Mouse (Mus musculus) lung, postnatal 36 days (tissue): Measurements from ENCODE around the gene Adgrf5.
"Not testable (repeated sequence)": the region's sequence is repeated elsewhere in the genome, so short reads cannot be mapped to it uniquely, and the experiment has no call there.

Source experiments
- DNase-seq: peaks from one replicate; pipeline ENCODE4 v3.0.0; 2022; ENCODE audit warnings: mixed read lengths

Gene Adgrf5

DNA sequence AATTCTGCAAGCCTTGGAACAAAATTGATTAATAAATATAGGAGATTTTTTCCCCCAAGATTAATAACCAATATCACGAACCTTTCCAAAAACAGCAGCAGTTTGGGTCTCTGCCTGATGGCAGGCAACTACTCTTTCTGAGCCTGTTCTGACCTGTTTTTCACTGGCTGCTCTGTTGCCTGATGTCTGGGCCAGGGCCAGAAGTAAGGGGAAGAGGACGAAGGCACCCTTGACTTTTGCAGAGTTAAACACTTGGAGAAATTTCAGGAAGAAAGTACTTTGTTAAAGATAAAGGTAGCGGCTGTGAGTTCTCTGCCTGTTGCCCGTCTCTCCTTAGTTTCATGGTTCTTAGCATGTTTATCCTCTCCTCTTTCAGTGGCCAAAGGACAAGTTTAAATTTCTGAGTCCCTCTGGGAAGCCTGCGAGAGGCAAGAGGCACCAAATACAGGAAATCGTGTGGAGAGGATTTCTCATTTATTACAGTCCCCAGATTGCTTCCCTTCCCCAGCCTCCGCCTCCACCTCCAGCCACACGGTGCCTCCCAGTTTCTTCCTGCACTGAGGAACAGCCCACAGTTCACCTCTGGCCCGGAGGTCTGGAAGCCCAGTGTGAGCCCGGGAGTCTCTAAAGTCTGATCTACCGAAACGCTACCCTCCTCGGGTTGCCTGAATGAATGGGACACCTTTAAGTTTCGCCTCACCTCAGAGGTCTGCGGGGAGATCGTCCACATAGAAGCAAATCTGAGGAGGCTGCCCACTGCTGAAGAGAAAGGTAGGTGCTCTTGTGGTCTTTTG, at the start of gene Adgrf5:
TSS of gene Adgrf5 (plus strand) at position 626 of the 794 bp plus-strand sequence.
- peak; percentile 69 for DNase-seq

DNA sequence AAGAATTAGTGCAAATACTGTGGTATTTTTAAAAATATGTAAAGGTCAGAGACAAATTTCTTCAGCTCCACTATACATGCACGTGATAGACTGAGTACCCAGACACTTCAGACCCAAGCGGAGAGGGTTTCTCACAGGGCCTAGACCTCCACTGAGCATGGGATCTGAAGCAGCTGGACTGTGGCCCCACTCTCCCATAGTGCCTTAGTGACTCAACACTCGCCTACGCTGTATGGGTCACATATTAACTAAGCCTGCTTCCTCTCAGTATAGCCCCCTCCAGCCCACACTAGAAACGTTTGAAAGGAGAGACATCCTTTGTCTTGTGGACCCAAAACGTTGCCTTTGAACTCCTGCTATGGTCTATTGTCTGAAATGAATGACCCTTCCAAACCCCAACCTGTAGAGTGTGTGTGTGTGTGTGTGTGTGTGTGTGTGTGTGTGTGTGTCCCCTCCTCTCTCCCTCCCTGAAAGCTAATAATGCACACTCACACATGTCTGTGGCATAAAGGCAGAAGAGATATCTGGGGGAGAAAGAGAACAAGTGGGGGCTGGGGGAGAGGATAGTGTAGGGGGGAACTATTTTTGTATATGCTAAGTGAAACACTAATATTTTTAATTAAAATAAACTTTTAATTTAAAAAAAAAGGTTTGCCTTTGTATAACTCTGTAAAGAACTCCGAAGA, 34.1 kb upstream of the Adgrf5 start:
- no peak for DNase-seq

DNA sequence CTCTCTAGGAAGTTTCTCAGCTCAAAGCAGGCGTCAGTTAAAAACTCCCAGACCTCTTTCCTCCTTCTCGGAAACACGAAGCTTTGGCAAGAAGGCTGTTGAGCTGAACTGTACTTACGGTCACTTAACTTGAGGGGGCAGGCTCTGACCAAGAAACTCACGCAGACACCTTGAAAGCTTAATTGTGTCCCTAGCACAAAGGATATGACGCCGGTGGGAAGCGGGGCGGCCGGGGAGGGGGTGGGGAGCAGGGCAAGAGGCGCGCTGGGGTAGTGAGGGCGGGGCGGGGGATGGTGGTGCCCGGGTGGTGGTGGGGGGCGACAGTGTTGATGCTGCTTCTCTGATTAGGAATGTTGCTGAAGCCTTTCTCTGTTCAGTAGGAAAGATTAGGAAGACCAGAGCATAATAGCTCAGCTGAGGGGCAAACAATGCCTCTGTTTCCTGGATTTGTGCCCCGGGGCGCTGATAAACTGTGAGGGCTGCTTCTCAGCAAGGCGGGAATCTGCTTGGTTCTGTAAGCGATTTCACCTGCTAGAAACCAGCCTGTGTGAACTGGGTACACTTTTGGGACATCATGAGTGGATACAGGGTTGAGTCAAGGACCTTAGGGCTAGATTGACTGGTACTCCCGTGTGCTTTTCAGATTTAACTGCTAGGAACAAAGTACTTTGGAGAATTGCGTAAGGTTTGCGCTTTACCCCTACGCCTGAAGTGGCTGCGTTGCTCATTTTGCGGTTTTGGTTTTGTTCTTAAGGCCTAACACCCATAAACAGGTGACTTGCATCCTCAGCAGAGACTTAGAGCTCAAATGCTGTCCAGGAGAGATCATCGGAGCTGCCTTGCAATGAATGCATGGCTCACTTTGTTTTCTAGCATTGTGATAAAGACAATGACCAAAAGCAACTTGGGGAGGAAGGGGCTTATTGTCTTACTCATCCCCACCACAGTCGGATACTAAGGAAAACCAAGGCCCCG, 33.2 kb upstream of the Adgrf5 start:
- peak; percentile 84 for DNase-seq

DNA sequence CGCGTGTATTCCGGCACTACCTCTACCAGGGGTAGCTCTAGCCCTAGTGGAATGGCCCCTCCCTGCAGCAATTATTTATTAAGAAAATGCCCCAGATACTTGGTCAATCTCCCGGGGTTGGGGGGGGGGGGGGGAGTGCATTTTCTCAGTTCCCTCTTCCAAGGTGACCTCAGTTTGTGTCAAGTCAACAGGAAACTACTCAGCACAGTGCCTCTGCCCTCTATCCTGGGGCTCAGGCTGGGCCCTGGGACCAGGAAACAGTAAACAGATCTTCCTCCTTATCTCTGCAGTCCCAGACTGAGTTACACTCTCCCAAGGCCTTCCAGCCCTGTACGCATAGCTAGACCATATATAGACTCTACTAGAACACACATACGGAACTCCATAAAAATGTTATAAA, 32.4 kb upstream of the Adgrf5 start:
- no peak for DNase-seq

DNA sequence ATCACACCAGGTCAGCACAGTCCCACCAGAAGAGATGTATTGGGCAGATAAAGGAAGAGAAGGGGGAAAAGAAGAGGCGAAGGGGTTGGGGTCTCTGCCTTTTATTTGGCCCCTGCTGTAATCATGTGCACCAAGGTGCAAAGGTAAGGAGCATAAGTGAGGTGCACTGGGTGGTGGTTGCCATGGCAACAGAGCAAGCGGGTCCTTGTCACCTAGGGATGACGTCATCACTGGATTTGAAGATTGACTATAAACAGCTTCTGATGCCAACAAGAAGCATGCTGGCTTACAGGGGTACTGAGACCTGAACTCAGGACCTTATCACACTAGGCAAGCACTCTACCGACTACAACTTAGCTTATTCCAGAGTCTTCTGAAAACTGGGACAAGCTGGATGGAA, 31.0 kb upstream of the Adgrf5 start:
- no peak for DNase-seq

DNA sequence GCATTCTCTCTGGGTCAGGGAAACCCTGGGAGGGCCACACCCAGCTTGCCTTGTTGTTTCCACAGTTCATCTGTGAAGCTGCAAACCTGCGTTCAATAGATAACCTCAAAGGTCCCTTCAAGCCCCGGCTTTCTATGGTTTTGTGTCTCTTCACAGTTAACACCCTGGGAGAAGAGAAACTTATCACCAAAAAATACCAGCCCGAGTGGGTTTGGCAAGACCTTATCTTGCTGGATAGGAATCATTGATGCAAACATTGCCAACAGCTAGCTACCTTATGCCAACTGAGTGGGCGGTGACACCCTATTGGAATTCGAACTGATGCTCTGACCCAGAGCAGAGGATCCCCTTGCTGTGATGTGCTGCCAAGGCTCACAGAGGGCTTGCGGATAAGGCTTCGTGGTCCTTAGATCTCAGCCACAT, 30.5 kb upstream of the Adgrf5 start:
- peak; percentile 32 for DNase-seq

DNA sequence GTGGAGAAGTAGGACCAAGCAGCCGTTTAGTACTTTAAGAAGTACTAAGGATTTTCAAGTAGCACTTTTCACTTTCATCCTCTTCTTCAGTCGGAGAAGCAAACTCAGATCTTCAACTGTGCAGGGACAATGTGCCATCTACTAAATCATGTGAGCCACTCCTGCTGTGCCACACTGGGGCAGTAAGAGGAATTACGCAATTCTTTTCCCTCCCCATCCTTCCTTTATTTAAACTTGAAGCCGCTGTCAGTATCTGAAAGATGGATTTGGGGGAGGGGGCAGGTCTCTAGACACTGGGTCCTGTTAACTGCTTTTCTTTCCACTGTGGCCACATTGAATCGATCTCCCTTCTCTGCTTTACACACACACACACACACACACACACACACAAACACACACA, 27.6 kb upstream of the Adgrf5 start:
- peak; percentile 63 for DNase-seq

DNA sequence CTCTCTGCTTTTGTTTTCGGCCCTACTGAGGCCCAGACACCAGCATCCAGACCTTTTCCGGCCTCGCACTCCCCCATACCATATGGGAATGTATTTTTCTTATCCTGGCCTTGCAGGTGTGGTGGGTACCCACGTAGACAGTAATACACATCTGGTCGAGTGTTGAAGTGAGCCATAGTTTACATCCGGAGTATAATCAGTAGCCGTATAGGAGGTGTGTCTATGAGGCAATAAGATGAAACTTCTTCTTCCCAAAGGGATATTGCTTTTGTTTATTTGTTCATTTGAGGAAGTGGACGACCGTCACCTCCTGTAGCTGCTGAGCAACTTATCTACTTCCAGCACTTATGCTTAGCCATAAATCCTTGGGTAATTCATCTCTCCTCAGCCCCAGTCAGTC, 26.2 kb upstream of the Adgrf5 start:
- DNase-seq = no peak

DNA sequence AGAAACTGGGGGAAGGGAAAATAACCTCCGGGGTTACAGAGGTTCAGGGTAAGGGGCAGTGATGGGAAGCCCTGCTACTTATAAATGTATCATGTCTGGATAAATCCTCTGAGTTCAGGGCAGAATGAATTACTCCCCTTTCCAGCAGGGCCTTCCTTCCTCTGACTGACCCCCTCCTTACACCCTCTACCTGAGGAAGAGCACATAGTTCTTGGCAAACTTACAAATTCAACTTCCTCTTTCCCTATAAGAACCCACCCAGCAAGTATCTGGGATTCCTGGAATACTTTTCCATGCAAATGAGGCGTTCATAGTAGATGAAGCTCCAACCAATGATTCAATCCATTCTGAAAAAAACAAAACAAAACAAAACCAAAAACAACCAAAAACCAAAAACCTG, 22.6 kb upstream of the Adgrf5 start:
- no peak for DNase-seq

DNA sequence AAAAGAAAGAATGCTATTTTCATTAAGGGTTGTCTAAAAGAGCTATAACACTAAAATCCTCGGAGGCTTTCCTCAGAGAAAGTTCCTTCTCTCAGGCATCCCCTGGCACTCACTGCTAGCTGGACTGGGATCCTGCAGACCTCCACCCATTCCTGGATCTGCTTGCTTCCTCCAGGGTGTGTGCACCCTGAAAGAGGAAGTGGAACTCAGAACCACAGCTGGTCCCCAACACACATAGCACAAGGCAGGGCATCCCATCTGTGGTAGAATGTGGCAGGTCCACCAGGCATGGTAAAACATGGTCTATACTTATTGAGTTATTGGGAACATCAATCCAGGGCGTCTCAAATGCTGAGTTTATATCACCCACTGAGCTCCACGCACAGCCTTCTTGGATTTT, 22.0 kb upstream of the Adgrf5 start:
- peak; percentile 54 for DNase-seq

DNA sequence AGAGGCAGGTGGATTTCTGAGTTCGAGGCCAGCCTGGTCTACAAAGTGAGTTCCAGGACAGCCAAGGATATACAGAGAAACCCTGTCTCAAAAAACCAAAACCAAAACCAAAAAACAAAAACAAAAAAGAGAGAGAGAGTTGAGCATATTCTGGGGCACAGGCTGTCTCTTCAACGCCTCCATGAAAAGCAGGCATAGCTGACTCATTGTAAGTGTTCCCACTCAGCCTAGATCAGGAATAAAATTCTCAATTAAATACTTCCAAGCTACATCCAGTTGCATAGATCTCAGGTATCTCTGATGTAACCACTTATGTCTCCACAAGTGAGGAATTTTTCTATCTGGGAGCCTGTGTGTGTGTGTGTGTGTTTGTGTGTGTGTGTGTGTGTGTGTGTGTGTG, 13.8 kb upstream of the Adgrf5 start:
- DNase-seq = not testable (repeated sequence)

DNA sequence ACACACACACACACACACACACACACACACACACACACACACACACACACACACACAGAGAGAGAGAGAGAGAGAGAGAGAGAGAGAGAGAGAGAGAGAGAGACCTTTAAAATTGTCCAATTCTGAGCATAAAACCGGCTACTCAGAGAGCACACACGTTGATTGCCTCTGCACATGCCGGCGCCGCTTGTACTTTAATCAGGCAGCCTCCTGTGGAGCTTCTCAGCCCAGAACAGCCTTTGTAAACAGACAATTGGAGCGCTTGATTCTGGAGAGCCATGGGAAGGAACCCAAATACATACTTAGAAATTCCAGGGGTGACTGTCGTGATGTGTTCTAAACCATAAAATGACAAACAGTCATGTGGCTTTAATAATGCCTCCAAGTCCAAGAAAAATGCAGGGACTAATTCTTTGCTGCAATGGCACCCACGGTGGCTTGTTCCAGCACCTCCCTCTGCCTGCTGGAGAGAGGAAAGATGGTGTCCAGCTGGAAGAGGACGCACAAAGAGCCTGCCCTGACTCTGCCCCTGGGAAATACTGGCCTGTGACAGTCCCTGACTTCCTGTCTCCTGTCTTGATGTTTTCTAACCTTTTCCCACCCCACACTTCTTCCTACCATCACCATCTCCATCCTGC, 2.2 kb upstream of the Adgrf5 start:
- DNase-seq = no peak

DNA sequence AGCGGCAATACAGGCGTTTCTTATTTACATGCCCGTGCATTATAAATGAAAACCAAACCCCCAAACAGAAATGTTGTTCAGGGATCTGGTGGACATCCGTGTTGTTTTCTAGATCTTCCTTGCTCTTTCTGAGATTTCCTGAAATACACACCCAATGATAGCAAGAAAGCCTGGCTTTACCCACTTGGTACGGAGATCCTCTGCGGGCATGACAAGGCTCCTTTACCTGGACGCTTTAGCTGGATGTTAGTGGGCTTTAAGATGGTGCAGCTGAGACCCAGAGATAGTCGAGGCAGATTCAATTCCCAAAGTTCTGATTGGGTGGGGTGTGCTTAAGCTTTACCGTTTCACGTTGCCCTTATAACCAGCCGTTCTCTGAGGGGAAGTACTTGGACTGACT, 770 bp downstream of the Adgrf5 start:
- no peak for DNase-seq

DNA sequence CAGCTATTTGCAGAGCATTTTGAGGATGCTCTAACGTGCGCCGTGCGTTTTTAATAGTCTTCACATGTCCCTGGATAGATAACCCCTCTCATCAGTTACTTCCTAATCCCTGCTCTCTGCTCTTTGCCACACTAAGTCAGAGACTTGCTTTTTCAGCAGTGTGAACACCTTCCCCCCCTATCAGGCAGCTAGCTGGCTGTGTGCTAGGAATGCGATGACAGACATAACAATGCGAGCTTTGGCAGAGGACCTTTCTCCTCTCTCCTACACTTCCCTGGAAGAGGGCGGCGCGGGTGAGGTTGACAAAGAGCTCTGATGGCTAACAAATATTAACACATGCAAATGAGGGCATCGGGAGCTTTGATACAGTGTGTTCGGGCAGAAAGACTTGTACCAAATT, 2.1 kb downstream of the Adgrf5 start:
- DNase-seq = peak; percentile 39

DNA sequence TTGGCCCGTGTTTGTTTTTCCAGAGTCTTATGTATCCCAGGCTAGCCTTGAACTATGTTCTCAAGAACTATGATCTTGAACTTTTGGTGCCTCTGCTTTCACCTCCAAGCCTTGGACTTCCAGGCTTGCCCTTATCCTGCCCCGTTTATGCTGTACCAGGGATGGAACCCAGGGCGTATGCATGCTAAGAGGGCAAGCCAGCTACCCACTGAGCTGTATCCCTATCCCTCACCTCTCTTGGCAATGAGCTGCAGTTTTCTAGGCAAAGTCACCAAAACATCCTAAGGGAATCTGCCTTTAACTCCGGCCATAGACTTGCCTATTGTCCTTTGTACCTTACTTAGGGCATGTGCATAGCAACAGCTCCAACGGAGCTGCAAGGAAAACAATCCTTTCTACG, 2.6 kb downstream of the Adgrf5 start:
- no peak for DNase-seq

DNA sequence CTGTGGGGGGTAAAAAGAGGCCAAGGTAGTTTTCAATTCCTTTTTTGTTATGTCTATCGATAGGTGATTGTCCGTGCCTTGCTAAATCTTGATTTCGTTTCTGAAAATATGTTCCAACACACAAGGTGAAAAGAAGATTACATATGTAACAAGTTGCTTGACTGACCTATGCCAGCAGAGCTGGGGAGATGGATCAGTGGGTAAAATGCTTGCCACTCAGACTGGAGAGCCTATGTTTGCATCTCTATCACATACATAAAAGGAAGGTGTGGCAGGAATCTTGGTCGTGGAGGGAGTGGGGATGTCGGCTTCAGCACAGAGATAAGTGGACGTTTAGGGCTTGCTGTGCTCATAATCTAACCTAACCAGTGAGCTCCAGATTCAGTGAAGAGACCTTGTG, 3.7 kb downstream of the Adgrf5 start:
- DNase-seq = no peak

DNA sequence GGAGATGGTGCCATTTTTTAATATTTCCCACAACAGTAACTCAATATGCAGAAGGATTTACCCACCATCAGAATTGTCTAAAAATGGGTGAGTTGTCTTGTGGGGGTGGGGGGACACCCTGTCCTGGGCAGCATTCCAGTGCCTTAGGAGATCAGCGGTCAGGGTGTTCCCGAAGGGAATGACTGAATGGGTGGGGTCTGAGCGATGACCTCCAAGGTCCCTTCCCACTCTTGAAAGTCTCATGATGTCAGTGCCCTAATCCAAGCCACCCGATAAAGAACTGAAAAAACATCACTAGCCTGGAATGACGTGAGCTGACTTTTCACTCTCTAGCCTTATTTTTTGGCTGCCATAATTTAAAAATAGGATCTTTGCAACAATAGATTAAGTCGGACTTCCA, 5.0 kb downstream of the Adgrf5 start:
- peak; percentile 61 for DNase-seq

DNA sequence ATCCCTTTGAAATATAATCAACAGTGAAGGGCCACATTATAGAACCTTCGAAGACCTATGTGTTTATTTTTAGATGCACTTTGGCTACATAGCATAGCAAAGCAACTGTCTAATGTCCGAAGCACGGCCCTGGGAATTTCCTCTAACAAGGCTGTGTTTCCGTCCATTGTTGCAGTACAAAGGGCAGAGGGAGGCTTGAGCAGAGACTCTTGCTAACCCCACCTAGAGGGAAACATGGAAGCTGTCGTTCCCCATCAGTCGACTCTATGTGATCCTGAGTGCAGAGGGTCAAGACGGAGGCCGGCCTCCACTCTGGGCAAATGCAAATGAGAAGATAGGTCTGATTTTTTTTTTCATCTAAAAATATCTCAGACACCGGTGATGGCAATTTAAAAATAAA, 6.2 kb downstream of the Adgrf5 start:
- DNase-seq = peak; percentile 71

DNA sequence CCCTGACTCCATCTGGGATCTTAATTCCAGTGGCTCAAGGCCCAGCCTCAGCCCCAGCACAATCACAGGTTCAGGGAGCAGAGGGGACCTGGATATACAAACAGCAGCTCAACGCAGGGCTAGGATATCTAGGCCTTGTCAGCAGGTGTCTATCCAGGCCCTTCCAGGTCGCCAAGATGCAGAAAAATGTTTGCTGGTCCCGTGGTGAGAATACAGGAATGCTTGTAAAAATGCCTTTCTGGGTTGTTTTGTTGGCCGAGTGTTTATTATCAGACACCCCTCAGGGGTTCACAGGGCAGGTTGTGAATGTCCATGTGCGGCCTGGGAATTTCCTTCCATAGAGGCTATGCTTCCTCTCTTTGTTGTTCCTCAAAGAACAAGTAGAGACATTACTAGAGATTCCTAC, 7.9 kb downstream of the Adgrf5 start:
- no peak for DNase-seq

DNA sequence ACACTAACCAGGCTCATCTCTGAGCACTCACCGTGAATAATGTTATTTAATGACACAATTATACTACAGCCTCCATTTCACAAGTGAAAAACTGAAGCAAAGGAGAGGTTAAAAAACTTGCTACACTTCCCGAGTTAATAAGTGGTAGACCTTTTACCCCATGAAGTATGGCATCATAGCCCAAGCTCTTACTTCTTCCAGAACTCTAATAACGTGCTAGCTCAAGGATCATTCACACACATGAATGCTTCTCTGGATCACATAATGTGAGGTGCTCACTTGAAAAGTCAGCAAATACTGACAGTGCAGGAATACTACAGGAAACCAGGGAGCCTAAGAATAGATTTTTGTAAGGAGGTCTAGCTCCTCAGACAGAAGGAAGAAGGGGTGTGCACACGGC, 12.4 kb downstream of the Adgrf5 start:
- DNase-seq = no peak

DNA sequence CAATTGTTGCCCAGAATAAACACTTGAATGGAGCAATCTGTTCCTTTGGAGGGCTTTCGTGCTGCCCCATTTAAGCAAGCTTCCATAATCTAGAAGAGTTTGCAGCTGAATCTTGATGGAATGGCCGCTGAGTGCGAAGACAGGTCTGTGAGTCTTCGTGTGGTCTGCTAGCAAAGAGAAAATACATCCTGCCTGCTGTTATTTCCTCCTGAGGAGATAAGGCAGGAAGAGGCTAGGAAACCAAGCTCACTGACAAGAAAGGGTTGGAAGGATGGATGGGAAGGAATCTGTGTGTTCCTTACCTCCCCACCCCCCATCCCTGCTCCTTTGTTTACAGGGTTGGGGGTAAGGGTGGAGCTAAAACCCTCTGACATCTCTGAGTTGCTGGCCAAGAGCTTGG, 13.8 kb downstream of the Adgrf5 start:
- peak; percentile 56 for DNase-seq

DNA sequence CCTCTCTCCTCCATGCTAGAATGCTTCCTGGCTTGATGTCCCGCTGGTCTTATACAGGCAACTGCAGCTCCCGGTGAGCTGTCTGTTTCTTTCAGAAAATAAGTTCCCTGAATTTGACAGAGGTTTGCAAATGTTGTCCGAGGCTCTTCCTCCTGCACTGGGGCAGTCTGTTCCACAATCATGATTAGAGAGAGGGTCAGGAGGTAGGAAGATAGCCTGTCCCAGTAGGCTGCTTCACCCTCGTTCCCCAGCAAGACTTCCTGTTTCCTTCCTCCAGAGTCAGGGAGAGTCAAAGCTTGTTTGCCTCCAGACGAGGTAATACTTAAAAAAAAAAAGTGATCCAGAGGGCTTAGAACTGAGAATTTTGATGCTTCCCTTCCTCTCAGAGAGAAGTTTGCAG, 16.3 kb downstream of the Adgrf5 start:
- no peak for DNase-seq

DNA sequence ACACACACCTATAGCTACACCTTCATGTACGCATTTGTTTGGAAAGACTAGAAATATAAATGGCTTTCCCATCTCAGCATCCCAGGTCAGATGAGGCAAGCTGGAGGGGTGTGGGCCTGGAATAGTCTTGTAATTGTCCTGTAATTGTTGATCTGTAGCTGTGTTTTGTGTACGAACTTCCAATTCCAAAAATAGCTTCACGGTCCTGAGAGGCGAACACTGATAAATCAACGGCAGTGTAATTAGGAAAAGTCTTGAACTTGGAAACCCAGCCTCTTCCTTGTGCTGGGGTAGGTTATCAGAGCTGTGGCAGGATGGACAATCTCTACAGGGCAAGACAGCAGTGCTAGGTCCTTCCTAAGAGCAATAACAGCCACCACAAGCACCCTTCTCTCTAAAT, 18.5 kb downstream of the Adgrf5 start:
- no peak for DNase-seq
